Mouse (Mus musculus) E14TG2a.4 (cell line): ENCODE data around the gene Fundc1.

ENCODE experiments used
- CTCF ChIP-seq: conservative IDR thresholded peaks from 2 replicates; pipeline ENCODE4 v1.5.1; 2014; ENCODE audit warnings: low read length
- POU5F1 ChIP-seq: IDR thresholded peaks from 2 replicates; pipeline ENCODE4 v1.6.1; 2014; ENCODE audit warnings: low read length, borderline replicate concordance

- TF ChIP-seq CTCF (no peak), POU5F1 (no peak)
Observed at GRCm38 (mm10) chrX:17593331-17593730, 21.2 kb upstream of the Fundc1 start.
